Mouse (Mus musculus) G1E (cell line): Measurements from ENCODE around the gene Aebp2. TPM values are rescaled to one million over a fixed set of nuclear protein-coding genes. Genes with fewer than 3 reads are reported as not detected.

Experiments used
- ATAC-seq: 2 replicates; pipeline ENCODE4 v1.8.0; 2016; ENCODE audit warnings: mild to moderate bottlenecking; ENCODE audit not compliant: insufficient number of reproducible peaks, poor library complexity, low FRiP score, severe bottlenecking; ENCODE audit errors: extremely low read depth
- DNase-seq: peaks from one replicate; pipeline ENCODE4 v3.0.0; 2012; ENCODE audit warnings: low spot score
- H3K27me3 ChIP-seq: 2 replicates; pipeline ENCODE4 v1.6.1; 2012; ENCODE audit warnings: mild to moderate bottlenecking, low read length, inconsistent platforms; ENCODE audit not compliant: insufficient read depth
- H3K36me3 ChIP-seq: replicated peaks from 2 replicates; pipeline ENCODE3; 2012; ENCODE audit warnings: mild to moderate bottlenecking, inconsistent platforms
- H3K4me1 ChIP-seq: 2 replicates; pipeline ENCODE4 v1.6.1; 2012; ENCODE audit warnings: low read depth, low read length, inconsistent platforms, mixed read lengths; ENCODE audit not compliant: insufficient read depth
- H3K4me3 ChIP-seq: 2 replicates; pipeline ENCODE4 v1.5.1; 2012; ENCODE audit warnings: low read depth, mild to moderate bottlenecking, inconsistent platforms, low read length, moderate library complexity, mixed read lengths
- H3K9me3 ChIP-seq: replicated peaks from 2 replicates; pipeline ENCODE4 v1.6.1; 2012; ENCODE audit warnings: inconsistent platforms
- CTCF ChIP-seq: IDR thresholded peaks from 2 replicates; pipeline ENCODE4 v1.5.1; 2012; ENCODE audit warnings: low read depth, low read length, inconsistent platforms, mixed read lengths
- GATA1 ChIP-seq: IDR thresholded peaks from 2 replicates; pipeline ENCODE4 v1.6.1; 2012; ENCODE audit warnings: borderline replicate concordance, low read length, inconsistent platforms, mixed read lengths
- GATA2 ChIP-seq: IDR thresholded peaks from 2 replicates; pipeline ENCODE4 v1.6.1; 2012; ENCODE audit warnings: low read depth, low read length, inconsistent platforms, borderline replicate concordance
- POLR2AphosphoS5 ChIP-seq: IDR thresholded peaks from 2 replicates; pipeline ENCODE4 v1.6.1; 2012; ENCODE audit warnings: low read depth, low read length, inconsistent platforms; ENCODE audit not compliant: insufficient replicate concordance
- TAL1 ChIP-seq: conservative IDR thresholded peaks from 2 replicates; pipeline ENCODE4 v1.6.1; 2012; ENCODE audit warnings: low read depth, low read length, inconsistent platforms, mixed read lengths
- polyA plus RNA-seq: library from polyadenylated mRNA; stranded (reverse); fragments of >175 nt; gene quantifications from 2 replicates; pipeline ENCODE4 v1.2.3, GENCODE M21; 2012
- total RNA-seq, 2 experiments: library from RNA; stranded (forward) in 1 of 2; stranded (reverse) in 1 of 2; fragments of 200-1000 nt in 1 of 2; fragments of >200 nt in 1 of 2; fragmentation: Nextera tagmentation in 1 of 2; gene quantifications; 2 replicates each; pipeline ENCODE4 v1.2.3; 2014 to 2017

Gene Aebp2
- total and polyA plus RNA-seq, 3 experiments = 41.6 to 71.7 (median 71.6) TPM

GRCm38 (mm10) chr6:140611893-140612473 is 10.5 kb upstream of the Aebp2 start:
- TF ChIP-seq GATA1 (no peak), CTCF (no peak), POLR2AphosphoS5 (no peak), GATA2 (no peak), TAL1 (no peak)
- DNase-seq = no peak
- Histone ChIP-seq H3K36me3 (no peaks in the 10 kb centered on the region), H3K4me1 (no peaks in the 10 kb centered on the region), H3K4me3 (no peak overlapping the region), H3K27me3 (no peaks in the 10 kb centered on the region), H3K9me3 (no peaks in the 10 kb centered on the region; the same call in 1 of the 2 replicates)
- no peak for ATAC-seq

- ATAC-seq = no peak
- Histone ChIP-seq H3K4me1 (no peaks in the 10 kb centered on the region), H3K4me3 (no peak overlapping the region), H3K9me3 (no peaks in the 10 kb centered on the region), H3K36me3 (no peaks in the 10 kb centered on the region), H3K27me3 (no peaks in the 10 kb centered on the region)
- no peak for DNase-seq
- no peak for TF ChIP-seq GATA1
- no peak for TF ChIP-seq POLR2AphosphoS5
- no peak for TF ChIP-seq GATA2
- TF ChIP-seq CTCF = no peak
- TF ChIP-seq TAL1 = no peak
Measured at GRCm38 (mm10) chr6:140613822-140614221, 8.6 kb upstream of the Aebp2 start.

- Histone ChIP-seq H3K27me3 (no peaks in the 10 kb centered on the region), H3K4me3 (no peak overlapping the region), H3K9me3 (no peaks in the 10 kb centered on the region), H3K4me1 (peaks cover 3% of the 10 kb centered on the region), H3K36me3 (no peaks in the 10 kb centered on the region)
- DNase-seq = no peak
- no peak for ATAC-seq
- TF ChIP-seq POLR2AphosphoS5 (no peak), CTCF (no peak), GATA2 (no peak), TAL1 (no peak), GATA1 (no peak)
Measured at GRCm38 (mm10) chr6:140614711-140615110, 7.8 kb upstream of the Aebp2 start.

GRCm38 (mm10) chr6:140620531-140621349 is 1.7 kb upstream of the Aebp2 start:
- no peaks in the 10 kb centered on the region for H3K27me3 ChIP-seq
- H3K4me3 ChIP-seq = no peak overlapping the region; the same call in 1 of the 2 replicates
- no peak for ATAC-seq
- H3K36me3 ChIP-seq = peaks cover 2% of the 10 kb centered on the region
- no peak for DNase-seq
- no peak for TF ChIP-seq POLR2AphosphoS5
- TF ChIP-seq GATA2 = no peak
- no peak for TF ChIP-seq GATA1
- TF ChIP-seq TAL1 = no peak
- no peak for TF ChIP-seq CTCF
- no peaks in the 10 kb centered on the region for H3K9me3 ChIP-seq
- peaks cover 37% of the 10 kb centered on the region for H3K4me1 ChIP-seq

GRCm38 (mm10) chr6:140621622-140622021 is 841 bp upstream of the Aebp2 start:
- Histone ChIP-seq H3K36me3 (peaks cover 10% of the 10 kb centered on the region), H3K4me1 (peaks cover 43% of the 10 kb centered on the region), H3K27me3 (no peaks in the 10 kb centered on the region), H3K9me3 (no peaks in the 10 kb centered on the region), H3K4me3 (no peak overlapping the region)
- ATAC-seq = no peak
- no peak for TF ChIP-seq TAL1
- no peak for TF ChIP-seq POLR2AphosphoS5
- TF ChIP-seq GATA2 = no peak
- TF ChIP-seq GATA1 = no peak
- no peak for DNase-seq

GRCm38 (mm10) chr6:140623226-140624095 is 998 bp downstream of the Aebp2 start:
- Histone ChIP-seq H3K27me3 (no peaks in the 10 kb centered on the region), H3K9me3 (no peaks in the 10 kb centered on the region), H3K4me3 (peak overlapping the region; percentile 93), H3K36me3 (peaks cover 12% of the 10 kb centered on the region), H3K4me1 (peaks cover 55% of the 10 kb centered on the region)
- ATAC-seq (peak; percentile 51), DNase-seq (peak; percentile 74)
- TF ChIP-seq CTCF (no peak), GATA2 (no peak), TAL1 (no peak), POLR2AphosphoS5 (no peak), GATA1 (no peak)
